Mouse (Mus musculus): ENCODE measurements around the gene Mcts2.

DNA sequence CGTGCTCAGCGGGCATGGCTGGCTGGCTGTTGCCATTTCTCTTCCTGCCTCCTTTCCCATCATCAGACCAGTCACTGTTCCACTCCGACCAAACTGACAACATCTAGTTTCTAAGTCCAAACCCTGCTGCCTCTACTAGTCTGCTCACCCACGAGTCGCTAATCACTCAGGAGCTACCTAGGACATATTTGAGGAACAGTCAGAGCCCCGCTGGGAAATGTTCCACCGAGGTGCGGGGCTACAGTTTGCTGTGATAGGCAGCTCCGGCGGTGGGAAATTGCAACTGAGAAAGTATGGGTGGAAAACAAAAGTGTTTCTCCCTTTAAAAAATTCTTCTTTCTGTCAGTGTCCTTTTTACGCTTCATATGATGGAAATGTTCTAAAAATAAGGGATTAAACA, 30.8 kb downstream of the Mcts2 start:
- TF ChIP-seq CTCF (IDR thresholded peaks at IDR 0.05; ENCODE audit: borderline replicate concordance, insufficient read depth, low read depth, low read length) (no peak), POLR2A (IDR thresholded peaks at IDR 0.05; ENCODE audit: borderline replicate concordance, insufficient read depth, low read length) (no peak)
